Mouse (Mus musculus) G1E (cell line): ENCODE measurements around the gene Nfatc2. TPM values are rescaled to one million over a fixed set of nuclear protein-coding genes. Genes with fewer than 3 reads are reported as not detected.

Experiments used
- ATAC-seq: 2 replicates; pipeline ENCODE4 v1.8.0; 2016; ENCODE audit warnings: mild to moderate bottlenecking; ENCODE audit not compliant: insufficient number of reproducible peaks, poor library complexity, low FRiP score, severe bottlenecking; ENCODE audit errors: extremely low read depth
- DNase-seq: peaks from one replicate; pipeline ENCODE4 v3.0.0; 2012; ENCODE audit warnings: low spot score
- H3K27me3 ChIP-seq: 2 replicates; pipeline ENCODE4 v1.6.1; 2012; ENCODE audit warnings: mild to moderate bottlenecking, low read length, inconsistent platforms; ENCODE audit not compliant: insufficient read depth
- H3K36me3 ChIP-seq: replicated peaks from 2 replicates; pipeline ENCODE3; 2012; ENCODE audit warnings: mild to moderate bottlenecking, inconsistent platforms
- H3K4me1 ChIP-seq: 2 replicates; pipeline ENCODE4 v1.6.1; 2012; ENCODE audit warnings: low read depth, low read length, inconsistent platforms, mixed read lengths; ENCODE audit not compliant: insufficient read depth
- H3K4me3 ChIP-seq: 2 replicates; pipeline ENCODE4 v1.5.1; 2012; ENCODE audit warnings: low read depth, mild to moderate bottlenecking, inconsistent platforms, low read length, moderate library complexity, mixed read lengths
- H3K9me3 ChIP-seq: replicated peaks from 2 replicates; pipeline ENCODE4 v1.6.1; 2012; ENCODE audit warnings: inconsistent platforms
- CTCF ChIP-seq: IDR thresholded peaks from 2 replicates; pipeline ENCODE4 v1.5.1; 2012; ENCODE audit warnings: low read depth, low read length, inconsistent platforms, mixed read lengths
- GATA1 ChIP-seq: IDR thresholded peaks from 2 replicates; pipeline ENCODE4 v1.6.1; 2012; ENCODE audit warnings: borderline replicate concordance, low read length, inconsistent platforms, mixed read lengths
- GATA2 ChIP-seq: IDR thresholded peaks from 2 replicates; pipeline ENCODE4 v1.6.1; 2012; ENCODE audit warnings: low read depth, low read length, inconsistent platforms, borderline replicate concordance
- POLR2AphosphoS5 ChIP-seq: IDR thresholded peaks from 2 replicates; pipeline ENCODE4 v1.6.1; 2012; ENCODE audit warnings: low read depth, low read length, inconsistent platforms; ENCODE audit not compliant: insufficient replicate concordance
- TAL1 ChIP-seq: conservative IDR thresholded peaks from 2 replicates; pipeline ENCODE4 v1.6.1; 2012; ENCODE audit warnings: low read depth, low read length, inconsistent platforms, mixed read lengths
- polyA plus RNA-seq: library from polyadenylated mRNA; stranded (reverse); fragments of >175 nt; gene quantifications from 2 replicates; pipeline ENCODE4 v1.2.3, GENCODE M21; 2012
- total RNA-seq, 2 experiments: library from RNA; stranded (forward) in 1 of 2; stranded (reverse) in 1 of 2; fragments of 200-1000 nt in 1 of 2; fragments of >200 nt in 1 of 2; fragmentation: Nextera tagmentation in 1 of 2; gene quantifications; 2 replicates each; pipeline ENCODE4 v1.2.3; 2014 to 2017

The Nfatc2 gene
- total and polyA plus RNA-seq, 3 experiments, result 0.27 TPM; not detected in 2

- no peak for ATAC-seq
- no peak for DNase-seq
- Histone ChIP-seq H3K9me3 (peaks cover 84% of the 10 kb centered on the region), H3K4me3 (no peak overlapping the region), H3K36me3 (no peaks in the 10 kb centered on the region), H3K27me3 (no peaks in the 10 kb centered on the region; the same call in 1 of the 2 replicates), H3K4me1 (no peaks in the 10 kb centered on the region)
- TF ChIP-seq TAL1 (no peak), POLR2AphosphoS5 (no peak), GATA2 (no peak), CTCF (no peak), GATA1 (no peak)
Measured at GRCm38 (mm10) chr2:168491791-168492190, 109.7 kb downstream of the Nfatc2 start.

GRCm38 (mm10) chr2:168489953-168490352 lies 111.5 kb downstream of the Nfatc2 start:
- Histone ChIP-seq H3K27me3 (no peaks in the 10 kb centered on the region; the same call in 1 of the 2 replicates), H3K36me3 (no peaks in the 10 kb centered on the region), H3K4me1 (no peaks in the 10 kb centered on the region), H3K4me3 (no peak overlapping the region), H3K9me3 (peaks cover 89% of the 10 kb centered on the region)
- DNase-seq (no peak), ATAC-seq (no peak)
- TF ChIP-seq CTCF, result no peak
- no peak for TF ChIP-seq TAL1
- no peak for TF ChIP-seq GATA1
- no peak for TF ChIP-seq GATA2
- no peak for TF ChIP-seq POLR2AphosphoS5

GRCm38 (mm10) chr2:168488158-168488925 lies 113.1 kb downstream of the Nfatc2 start:
- Histone ChIP-seq H3K36me3 (no peaks in the 10 kb centered on the region), H3K4me3 (no peak overlapping the region; the same call in 1 of the 2 replicates), H3K27me3 (no peaks in the 10 kb centered on the region; the same call in 1 of the 2 replicates), H3K9me3 (peaks cover 94% of the 10 kb centered on the region), H3K4me1 (no peaks in the 10 kb centered on the region)
- no peak for ATAC-seq
- no peak for DNase-seq
- TF ChIP-seq GATA1 (no peak), TAL1 (no peak), GATA2 (no peak), CTCF (no peak)

GRCm38 (mm10) chr2:168481121-168481520 lies 120.3 kb downstream of the Nfatc2 start:
- Histone ChIP-seq H3K4me3 (no peak overlapping the region), H3K9me3 (peaks cover 88% of the 10 kb centered on the region), H3K36me3 (no peaks in the 10 kb centered on the region), H3K4me1 (no peaks in the 10 kb centered on the region), H3K27me3 (peaks cover 2% of the 10 kb centered on the region; the same call in 1 of the 2 replicates)
- ATAC-seq, result no peak
- no peak for TF ChIP-seq GATA2
- TF ChIP-seq TAL1, result no peak
- no peak for TF ChIP-seq POLR2AphosphoS5
- no peak for TF ChIP-seq GATA1
- TF ChIP-seq CTCF, result no peak
- no peak for DNase-seq

- TF ChIP-seq TAL1 (no peak), GATA2 (no peak)
- no peaks in the 10 kb centered on the region for H3K4me1 ChIP-seq
- H3K36me3 ChIP-seq, result no peaks in the 10 kb centered on the region
- H3K9me3 ChIP-seq, result peaks cover 87% of the 10 kb centered on the region
- DNase-seq (no peak), ATAC-seq (no peak)
- peaks cover 2% of the 10 kb centered on the region; the same call in 1 of the 2 replicates for H3K27me3 ChIP-seq
- no peak overlapping the region for H3K4me3 ChIP-seq
Measured at GRCm38 (mm10) chr2:168480692-168481091, 120.8 kb downstream of the Nfatc2 start.

GRCm38 (mm10) chr2:168479930-168480329 lies 121.5 kb downstream of the Nfatc2 start:
- Histone ChIP-seq H3K4me1 (no peaks in the 10 kb centered on the region), H3K36me3 (no peaks in the 10 kb centered on the region), H3K4me3 (peak overlapping the region; percentile 27; the same call in 1 of the 2 replicates), H3K9me3 (peaks cover 87% of the 10 kb centered on the region), H3K27me3 (peaks cover 2% of the 10 kb centered on the region; the same call in 1 of the 2 replicates)
- DNase-seq (no peak), ATAC-seq (no peak)
- no peak for TF ChIP-seq GATA2
- no peak for TF ChIP-seq TAL1
- TF ChIP-seq CTCF, result no peak
- TF ChIP-seq GATA1, result no peak
- no peak for TF ChIP-seq POLR2AphosphoS5
